Mouse (Mus musculus): ENCODE results near the gene Cfd. TPM values are rescaled to one million over a fixed set of nuclear protein-coding genes. Genes with fewer than 3 reads are reported as not detected.
"Not testable (repeated sequence)": the region's sequence is repeated elsewhere in the genome, so short reads cannot be mapped to it uniquely, and the experiment has no call there.

The Cfd gene
- polyA plus RNA-seq, 1 experiment from 2014 or later = 0.13 TPM

GRCm38 (mm10) chr10:79880721-79881120, 9.9 kb upstream of the Cfd start:
- H3K4me2 ChIP-seq (ENCODE audit: low read length) = no peak overlapping the region
- TF ChIP-seq CTCF (IDR thresholded peaks at IDR 0.05; ENCODE audit: low read depth) = no peak
- WGBS = 19% methylated on average over 9 of the region's 9 CpGs
- H3K4me3 ChIP-seq (replicated peaks; ENCODE audit: low read depth, low read length) = no peak overlapping the region
- no peak overlapping the region for H3K9ac ChIP-seq (ENCODE audit: low read depth, low read length)
- DNase-seq (ENCODE audit: low spot score) (no peak), ATAC-seq (replicated peaks; ENCODE audit: low FRiP score, low read depth) (no peak)
- H3K36me3 ChIP-seq (ENCODE audit: insufficient read depth, low read length) = no peaks in the 10 kb centered on the region
- H3K27me3 ChIP-seq (ENCODE audit: insufficient read depth, low read length) = no peaks in the 10 kb centered on the region
- H3K4me1 ChIP-seq (replicated peaks; ENCODE audit: insufficient read depth, low read length) = peaks cover 31% of the 10 kb centered on the region
- no peak overlapping the region; the same call in 1 of the 2 replicates for H3K27ac ChIP-seq
- H3K9me3 ChIP-seq (replicated peaks; ENCODE audit: low read length) = no peaks in the 10 kb centered on the region

DNA sequence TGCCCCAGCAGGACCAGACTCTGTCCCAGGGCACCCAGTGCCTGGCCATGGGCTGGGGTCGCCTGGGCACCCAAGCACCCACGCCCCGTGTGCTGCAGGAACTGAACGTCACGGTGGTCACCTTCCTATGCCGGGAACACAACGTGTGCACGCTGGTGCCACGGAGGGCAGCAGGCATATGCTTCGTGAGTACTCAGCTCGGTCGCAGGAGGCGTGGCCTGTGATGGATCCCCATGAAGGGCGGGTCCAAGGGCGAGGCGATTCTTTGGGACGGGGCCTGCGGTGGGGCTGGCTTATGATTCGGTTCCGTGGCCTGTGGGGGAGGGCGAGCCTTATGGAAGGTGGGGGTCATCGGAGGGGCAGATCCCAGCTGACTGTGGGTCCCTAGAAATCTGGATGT, 8.7 kb upstream of the Cfd start:
- Histone ChIP-seq H3K9me3 (replicated peaks; ENCODE audit: low read length) (no peaks in the 10 kb centered on the region), H3K27ac (no peak overlapping the region), H3K9ac (ENCODE audit: low read depth, low read length) (no peak overlapping the region), H3K4me3 (replicated peaks; ENCODE audit: low read depth, low read length) (no peak overlapping the region), H3K4me2 (ENCODE audit: low read length) (peak overlapping the region; percentile 44), H3K36me3 (ENCODE audit: insufficient read depth, low read length) (no peaks in the 10 kb centered on the region), H3K27me3 (ENCODE audit: insufficient read depth, low read length) (no peaks in the 10 kb centered on the region), H3K4me1 (replicated peaks; ENCODE audit: insufficient read depth, low read length) (peaks cover 31% of the 10 kb centered on the region)
- ATAC-seq (replicated peaks; ENCODE audit: low FRiP score, low read depth) (0 out of 2 replicates have a peak, but pooled peaks have one; percentile 18), DNase-seq (ENCODE audit: low spot score) (no peak)
- WGBS = 9% methylated on average over 22 of the region's 22 CpGs
- no peak for TF ChIP-seq CTCF (IDR thresholded peaks at IDR 0.05; ENCODE audit: low read depth)

DNA sequence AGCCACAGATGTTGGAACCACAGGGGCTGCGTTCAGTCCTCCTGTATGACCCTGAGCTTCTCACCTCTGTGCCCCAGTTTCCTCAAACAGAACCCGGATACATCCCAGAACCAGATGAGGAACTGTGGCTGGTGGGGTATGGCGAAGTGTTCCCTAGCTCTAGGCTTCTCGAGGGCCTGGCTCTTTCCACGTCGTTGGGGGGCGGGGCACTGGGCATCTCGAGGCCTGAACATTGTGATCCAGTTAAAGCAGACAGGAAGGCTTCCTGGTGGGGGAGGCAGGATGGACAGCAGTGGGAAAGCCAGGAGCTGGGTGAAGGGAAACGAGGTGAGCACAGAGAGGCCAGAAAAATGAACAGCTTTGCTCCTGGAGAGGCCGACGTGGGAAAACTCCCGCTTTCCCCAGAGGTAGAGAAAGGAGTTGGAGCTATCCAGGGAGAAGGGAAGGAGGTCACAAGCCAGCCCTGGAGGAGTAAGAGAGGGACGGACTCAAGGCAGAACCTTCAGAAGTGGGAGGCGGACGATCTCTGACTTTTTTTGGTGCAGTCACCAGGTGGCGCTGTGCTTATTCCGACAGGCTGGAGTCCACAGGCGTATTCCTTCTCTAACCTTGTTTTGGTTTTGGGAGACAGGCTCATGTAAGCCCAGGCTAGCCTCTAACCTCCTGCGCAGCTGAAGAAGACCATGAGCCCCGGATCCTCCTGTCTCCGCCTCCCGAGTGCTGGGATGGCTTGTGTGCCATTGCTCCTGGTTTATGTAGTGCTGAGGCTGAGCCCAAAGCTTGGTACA, 7.2 kb upstream of the Cfd start:
- 15% methylated on average over 22 of the region's 22 CpGs for WGBS
- Histone ChIP-seq H3K4me2 (ENCODE audit: low read length) (peak overlapping the region; percentile 24; the same call in 1 of the 2 replicates), H3K27ac (no peak overlapping the region), H3K27me3 (ENCODE audit: insufficient read depth, low read length) (no peaks in the 10 kb centered on the region), H3K4me1 (replicated peaks; ENCODE audit: insufficient read depth, low read length) (peaks cover 22% of the 10 kb centered on the region), H3K36me3 (ENCODE audit: insufficient read depth, low read length) (no peaks in the 10 kb centered on the region), H3K9ac (ENCODE audit: low read depth, low read length) (no peak overlapping the region), H3K4me3 (replicated peaks; ENCODE audit: low read depth, low read length) (no peak overlapping the region), H3K9me3 (replicated peaks; ENCODE audit: low read length) (no peaks in the 10 kb centered on the region)
- TF ChIP-seq CTCF (IDR thresholded peaks at IDR 0.05; ENCODE audit: low read depth) = peak; percentile 82
- ATAC-seq (replicated peaks; ENCODE audit: low FRiP score, low read depth) (no peak), DNase-seq (ENCODE audit: low spot score) (peak; percentile 91)

GRCm38 (mm10) chr10:79884446-79884845, 6.2 kb upstream of the Cfd start:
- no peak for DNase-seq (ENCODE audit: low spot score)

GRCm38 (mm10) chr10:79884938-79885337, 5.7 kb upstream of the Cfd start:
- peaks cover 14% of the 10 kb centered on the region for H3K4me1 ChIP-seq (replicated peaks; ENCODE audit: insufficient read depth, low read length)
- not testable (repeated sequence) for H3K27ac ChIP-seq; H3K9me3 ChIP-seq (replicated peaks; ENCODE audit: low read length); ATAC-seq (replicated peaks; ENCODE audit: low FRiP score, low read depth); DNase-seq (ENCODE audit: low spot score); H3K4me2 ChIP-seq (ENCODE audit: low read length); H3K27me3 ChIP-seq (ENCODE audit: insufficient read depth, low read length); H3K4me3 ChIP-seq (replicated peaks; ENCODE audit: low read depth, low read length); H3K36me3 ChIP-seq (ENCODE audit: insufficient read depth, low read length); H3K9ac ChIP-seq (ENCODE audit: low read depth, low read length)
- WGBS = 54% methylated on average over 2 of the region's 3 CpGs

More at GRCm38 (mm10) chr10:79884446-79884845, 6.2 kb upstream of the Cfd start:
- Histone ChIP-seq H3K9me3 (replicated peaks; ENCODE audit: low read length) (no peaks in the 10 kb centered on the region), H3K27ac (no peak overlapping the region), H3K36me3 (ENCODE audit: insufficient read depth, low read length) (no peaks in the 10 kb centered on the region), H3K27me3 (ENCODE audit: insufficient read depth, low read length) (no peaks in the 10 kb centered on the region), H3K4me1 (replicated peaks; ENCODE audit: insufficient read depth, low read length) (peaks cover 19% of the 10 kb centered on the region), H3K4me2 (ENCODE audit: low read length) (no peak overlapping the region), H3K4me3 (replicated peaks; ENCODE audit: low read depth, low read length) (no peak overlapping the region), H3K9ac (ENCODE audit: low read depth, low read length) (no peak overlapping the region)
- ATAC-seq (replicated peaks; ENCODE audit: low FRiP score, low read depth) = no peak
- TF ChIP-seq CTCF (IDR thresholded peaks at IDR 0.05; ENCODE audit: low read depth) = no peak
- WGBS = 50% methylated on average over 4 of the region's 4 CpGs

DNA sequence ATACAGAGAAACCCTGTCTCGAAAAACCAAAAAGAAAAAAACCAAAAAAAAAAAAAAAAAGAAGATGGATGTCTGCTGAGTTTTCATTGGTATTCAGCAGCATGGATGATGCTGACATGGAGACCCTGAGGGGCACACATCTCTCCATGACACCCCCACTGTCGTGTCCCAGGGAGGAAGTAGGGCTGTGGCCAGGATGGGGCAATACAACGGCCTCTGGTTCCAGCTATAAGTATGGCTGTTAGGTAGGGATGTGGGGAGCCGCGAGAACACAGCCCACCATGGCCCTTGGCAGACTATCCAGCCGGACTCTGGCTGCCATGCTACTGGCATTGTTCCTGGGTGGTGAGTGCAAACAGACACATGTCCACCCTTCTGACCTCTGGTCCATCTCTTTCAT, 4.6 kb upstream of the Cfd start, which contains the start of gene Elane:
TSS of gene Elane (plus strand) at position 194 of the 400 bp plus-strand sequence.
- no peak within 1 kb of the TSS for H3K4me2 ChIP-seq (ENCODE audit: low read length)
- ATAC-seq (replicated peaks; ENCODE audit: low FRiP score, low read depth) (no peak), DNase-seq (ENCODE audit: low spot score) (no peak)
- 74% methylated on average over 6 of the region's 6 CpGs for WGBS
- no peak within 1 kb of the TSS for H3K27ac ChIP-seq
- H3K9ac ChIP-seq (ENCODE audit: low read depth, low read length) = no peak within 1 kb of the TSS
- H3K4me1 ChIP-seq (replicated peaks; ENCODE audit: insufficient read depth, low read length) = peaks cover 12% of the 10 kb centered on the region
- no peak within 1 kb of the TSS for H3K4me3 ChIP-seq (replicated peaks; ENCODE audit: low read depth, low read length)
- no peaks in the 10 kb centered on the region for H3K27me3 ChIP-seq (ENCODE audit: insufficient read depth, low read length)
- TF ChIP-seq CTCF (IDR thresholded peaks at IDR 0.05; ENCODE audit: low read depth) = no peak
- no peaks in the 10 kb centered on the region for H3K9me3 ChIP-seq (replicated peaks; ENCODE audit: low read length)
- no peaks in the 10 kb centered on the region for H3K36me3 ChIP-seq (ENCODE audit: insufficient read depth, low read length)

All from kidney, postnatal 0 days (tissue).